Mouse (Mus musculus) layer of hippocampus, adult 2 months (tissue): ENCODE measurements around the gene Filip1. TPM values are rescaled to one million over a fixed set of nuclear protein-coding genes. Genes with fewer than 3 reads are reported as not detected.

Source experiments
- DNase-seq, 2 experiments: peaks; one replicate each; pipeline ENCODE4 v3.0.0; 2022; ENCODE audit warnings: low spot score in 2 of 2
- H3K27ac ChIP-seq: fragments of 200-600 bp; 2 replicates; pipeline ENCODE4 v1.8.1; 2022
- H3K4me3 ChIP-seq: fragments of 200-600 bp; 2 replicates; pipeline ENCODE4 v1.8.1; 2022; ENCODE audit warnings: mild to moderate bottlenecking
- CTCF ChIP-seq: fragments of 200-600 bp; conservative IDR thresholded peaks from 2 replicates; pipeline ENCODE4 v1.8.1; 2022; ENCODE audit warnings: antibody characterized with exemption, mild to moderate bottlenecking, moderate library complexity
- total RNA-seq, 2 experiments: library from RNA; stranded (reverse); gene quantifications; 2 replicates each; pipeline ENCODE4 v1.2.3; 2021

The Filip1 gene
- total RNA-seq, 2 experiments from 2014 or later: 11.7 to 13.9 TPM

DNA sequence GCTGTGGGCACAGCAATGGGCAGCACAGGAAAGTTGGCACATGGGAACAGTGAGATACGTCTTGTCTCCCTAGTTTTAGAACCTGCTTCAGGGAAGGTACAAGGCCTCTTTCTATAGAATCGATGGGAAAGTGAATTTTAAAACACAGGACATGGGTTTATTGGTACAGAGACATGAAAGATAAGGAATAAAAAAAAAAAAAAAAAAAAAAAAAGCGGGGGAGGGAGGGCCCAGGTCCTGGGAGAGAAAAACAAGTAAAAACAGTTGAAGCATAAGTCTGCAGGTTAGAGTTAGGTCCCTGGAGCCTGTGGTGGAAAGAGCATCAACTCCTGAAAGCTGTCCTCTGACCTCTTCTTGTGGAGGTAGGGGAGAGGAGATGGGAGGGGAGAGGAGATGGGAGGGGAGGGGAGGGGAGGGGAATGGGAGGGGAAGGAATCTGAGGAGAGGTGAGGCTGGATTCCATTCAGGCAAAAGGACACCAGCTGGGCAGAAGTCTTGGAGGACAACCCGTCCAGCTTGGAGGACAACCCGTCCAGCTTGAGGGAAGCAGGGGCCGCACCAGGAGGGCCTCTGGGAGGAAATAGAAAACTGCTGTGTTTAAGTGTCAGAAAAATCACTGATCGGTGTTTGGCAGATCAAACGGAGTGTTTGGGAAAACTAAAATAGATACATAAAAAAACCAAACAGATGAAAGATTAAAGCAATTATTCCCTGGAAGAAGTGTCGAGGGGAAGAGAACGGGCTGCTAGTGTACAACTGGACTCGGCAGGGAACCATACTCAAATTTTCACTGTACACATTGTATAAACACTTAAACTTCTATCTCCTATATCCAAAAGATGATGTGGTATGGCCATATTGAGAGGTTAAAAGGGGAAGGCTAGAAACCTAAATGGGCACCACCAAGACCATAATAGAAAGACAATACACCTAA, 201.4 kb downstream of the Filip1 start:
- no peak overlapping the region for H3K4me3 ChIP-seq
- DNase-seq: no peak
- H3K27ac ChIP-seq: no peak overlapping the region
- no peak for TF ChIP-seq CTCF

- DNase-seq: no peak
- Histone ChIP-seq H3K27ac (no peak overlapping the region), H3K4me3 (no peak overlapping the region)
- no peak for TF ChIP-seq CTCF
Measured at GRCm38 (mm10) chr9:79810534-79810933, 202.1 kb downstream of the Filip1 start.

DNA sequence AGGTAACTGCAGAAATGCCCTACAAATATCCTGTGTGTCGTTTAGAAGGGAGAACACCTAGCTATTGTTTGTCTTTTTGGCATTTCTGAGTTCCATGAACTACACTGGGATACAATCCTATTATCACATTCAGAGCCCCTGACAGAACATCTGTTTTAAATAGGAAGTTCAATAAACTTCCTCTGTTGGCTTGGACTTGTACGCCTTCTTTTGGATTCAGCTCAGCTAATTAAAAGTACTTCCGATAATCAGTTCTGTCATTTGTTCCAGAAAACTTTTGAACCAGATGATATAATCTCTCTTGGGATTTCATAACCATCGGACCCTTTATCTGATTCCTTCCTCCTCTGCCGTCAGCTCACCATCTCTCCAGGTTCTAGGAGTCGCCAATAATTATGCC, 203.2 kb downstream of the Filip1 start:
- Histone ChIP-seq H3K4me3 (no peak overlapping the region), H3K27ac (no peak overlapping the region)
- TF ChIP-seq CTCF: no peak
- DNase-seq: no peak

- H3K4me3 ChIP-seq: no peak overlapping the region
- DNase-seq: no peak
- no peak for TF ChIP-seq CTCF
Measured at GRCm38 (mm10) chr9:79807178-79807577, 205.5 kb downstream of the Filip1 start.

GRCm38 (mm10) chr9:79806317-79807075, 206.2 kb downstream of the Filip1 start:
- H3K4me3 ChIP-seq: no peak overlapping the region
- peak; percentile 92 for TF ChIP-seq CTCF
- DNase-seq: peak; percentile 39 to 57
- H3K27ac ChIP-seq: no peak overlapping the region

More at GRCm38 (mm10) chr9:79807178-79807577, 205.5 kb downstream of the Filip1 start:
- H3K27ac ChIP-seq: no peak overlapping the region

DNA sequence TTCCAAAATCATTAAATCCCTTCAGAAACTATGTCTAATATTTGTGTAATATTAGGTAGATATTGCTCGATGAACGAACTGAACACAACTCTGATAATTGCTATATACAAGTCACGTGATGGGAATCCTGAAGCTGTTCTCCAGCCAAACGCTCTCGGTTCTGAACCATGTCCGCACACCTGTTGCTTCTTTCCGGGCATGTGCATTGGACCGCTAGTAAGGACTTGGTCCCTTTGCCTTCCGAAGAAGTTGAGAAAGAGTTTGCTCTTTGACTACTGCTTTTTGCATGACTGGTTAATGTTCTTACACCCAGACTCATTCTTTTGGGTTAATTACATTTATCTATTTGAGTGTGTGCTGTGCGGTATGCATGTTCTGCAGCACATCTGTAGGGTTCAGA, 207.2 kb downstream of the Filip1 start:
- no peak overlapping the region for H3K4me3 ChIP-seq
- H3K27ac ChIP-seq: no peak overlapping the region
- TF ChIP-seq CTCF: no peak
- DNase-seq: no peak

- no peak for TF ChIP-seq CTCF
- Histone ChIP-seq H3K4me3 (no peak overlapping the region), H3K27ac (no peak overlapping the region)
- DNase-seq: no peak
Measured at GRCm38 (mm10) chr9:79796461-79797135, 216.1 kb downstream of the Filip1 start.

GRCm38 (mm10) chr9:79795076-79795475, 217.6 kb downstream of the Filip1 start:
- DNase-seq: no peak
- Histone ChIP-seq H3K4me3 (no peak overlapping the region), H3K27ac (no peak overlapping the region)
- TF ChIP-seq CTCF: no peak

GRCm38 (mm10) chr9:79792841-79793835, 219.5 kb downstream of the Filip1 start, which contains the start of gene Tmem30a:
Gene Tmem30a, minus strand, starts transcription at chr9:79793507.
- peak within 1 kb of the TSS; percentile 91 for H3K4me3 ChIP-seq
- H3K27ac ChIP-seq: peak within 1 kb of the TSS; percentile 92
- peak; percentile 94 to 96 for DNase-seq
- TF ChIP-seq CTCF: no peak; the same call in 1 of the 2 replicates

DNA sequence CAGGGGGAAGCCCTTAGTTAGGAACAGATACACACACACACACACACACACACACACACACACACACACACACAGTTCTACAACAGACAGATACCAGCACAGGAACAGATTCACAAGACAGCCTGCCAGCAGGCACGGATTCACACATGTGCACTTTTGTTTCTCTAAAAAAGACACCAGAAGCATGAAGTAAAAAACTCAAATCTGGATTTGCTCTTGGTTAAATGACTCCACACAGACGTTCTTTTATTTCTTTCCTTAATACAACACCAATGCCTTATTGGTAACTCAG, 226.9 kb downstream of the Filip1 start:
- no peak for TF ChIP-seq CTCF
- H3K27ac ChIP-seq: peak overlapping the region; percentile 71
- no peak overlapping the region for H3K4me3 ChIP-seq
- DNase-seq: peak; percentile 55

DNA sequence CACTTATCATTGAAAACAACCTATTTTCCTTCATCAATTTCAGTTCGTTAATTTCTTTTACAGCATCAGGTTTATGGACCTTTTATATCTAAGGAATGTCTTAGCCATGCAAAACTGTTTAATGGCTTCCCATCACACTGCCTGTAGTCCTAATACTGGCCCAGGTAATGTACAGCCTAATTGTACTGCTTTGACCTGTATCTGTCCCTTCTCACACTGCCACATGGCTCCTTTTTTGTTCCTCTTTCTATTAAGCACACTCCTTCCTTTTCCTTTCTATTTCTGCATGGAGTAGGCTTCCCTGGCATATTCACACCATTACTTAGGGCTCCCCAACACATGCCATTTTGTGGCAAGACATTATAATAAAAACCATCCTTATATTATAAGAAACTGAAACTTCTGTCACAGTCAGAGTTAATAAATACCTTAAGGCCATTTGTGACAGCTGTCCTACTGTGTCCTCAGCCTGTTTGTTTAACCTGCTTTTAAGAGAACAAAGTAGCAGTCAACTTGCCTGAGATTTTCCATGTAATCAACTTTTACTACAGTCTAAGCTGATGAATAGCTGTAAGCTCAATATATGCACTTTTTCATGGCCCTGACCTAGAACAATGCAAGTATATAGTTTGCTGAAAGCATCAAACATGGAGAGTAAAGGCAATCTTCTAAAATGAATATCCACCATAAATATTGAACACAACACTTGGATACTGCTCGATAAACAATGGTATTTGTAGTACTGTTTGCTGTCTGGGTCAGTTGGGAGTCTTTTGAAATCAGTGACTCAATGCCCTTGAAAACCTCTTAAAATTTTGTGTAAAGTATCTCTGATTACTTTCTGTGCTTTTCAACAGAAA, 227.5 kb downstream of the Filip1 start:
- no peak for TF ChIP-seq CTCF
- Histone ChIP-seq H3K4me3 (no peak overlapping the region), H3K27ac (peak overlapping the region; percentile 36; the same call in 1 of the 2 replicates)
- DNase-seq: no peak
